Mouse (Mus musculus): Measurements from ENCODE around the gene Asb13. TPM values are rescaled to one million over a fixed set of nuclear protein-coding genes. Genes with fewer than 3 reads are reported as not detected.
A peak's percentile ranks its signal among the peaks of the same experiment; 100 is the strongest.

The Asb13 gene
- polyA plus RNA-seq, 1 experiment from 2014 or later = 3.9 TPM

DNA sequence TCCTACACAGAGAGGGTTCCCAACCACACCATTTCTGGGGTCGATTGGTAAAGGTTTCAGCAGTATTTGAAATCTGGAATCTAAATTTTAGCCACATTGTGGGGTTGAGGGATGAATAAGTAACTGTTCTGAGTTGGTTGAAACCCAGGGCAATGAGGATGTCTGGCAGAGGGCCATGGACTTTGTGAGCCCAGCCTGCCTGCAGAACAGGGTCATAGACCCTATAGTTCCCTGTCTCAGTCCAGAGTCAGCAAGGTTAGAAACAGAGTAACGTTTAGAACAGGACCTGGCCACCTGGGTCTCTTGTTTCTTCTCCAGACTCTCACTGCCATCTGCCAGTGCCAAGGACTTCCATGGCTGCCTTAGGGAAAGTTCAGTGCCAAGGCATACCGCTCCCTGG lies 30.4 kb downstream of the Asb13 start:
- Histone ChIP-seq H3K4me2 (no peak overlapping the region), H3K4me3 (replicated peaks) (no peak overlapping the region), H3K9ac (no peak overlapping the region), H3K27ac (replicated peaks) (no peak overlapping the region), H3K36me3 (replicated peaks) (no peaks in the 10 kb centered on the region), H3K4me1 (replicated peaks) (0 out of 2 replicates have a peak, but pooled peaks cover 2% of the 10 kb centered on the region), H3K9me3 (replicated peaks) (no peaks in the 10 kb centered on the region), H3K27me3 (no peaks in the 10 kb centered on the region)
- ATAC-seq (ENCODE audit: insufficient read depth) = no peak
- 54% methylated on average over 3 of the region's 3 CpGs for WGBS (ENCODE audit: insufficient replicate concordance)

DNA sequence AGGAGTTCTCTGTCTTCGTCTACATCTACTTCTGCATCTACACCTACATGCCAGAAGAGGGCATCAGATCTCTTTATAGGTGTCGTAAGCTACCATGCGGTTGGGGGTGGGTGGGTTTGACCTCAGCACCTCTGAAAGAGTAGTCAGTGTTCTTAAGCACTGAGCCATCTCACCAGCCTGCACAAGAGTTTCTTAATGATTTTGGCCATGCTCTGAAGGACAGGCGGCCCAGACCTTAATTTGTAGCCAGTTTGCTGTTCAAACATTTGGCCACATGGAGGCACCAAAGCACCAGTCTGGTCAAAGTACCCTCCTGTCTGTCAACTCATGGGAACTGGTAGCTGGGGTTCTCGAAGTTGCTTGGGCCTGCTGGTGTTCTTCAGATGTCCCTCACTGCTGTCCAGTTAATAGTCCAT lies 31.5 kb downstream of the Asb13 start:
- ATAC-seq (ENCODE audit: insufficient read depth) = peak; percentile 38; the same call in 1 of the 2 replicates
- Histone ChIP-seq H3K4me2 (peak overlapping the region; percentile 28; the same call in 1 of the 2 replicates), H3K36me3 (replicated peaks) (no peaks in the 10 kb centered on the region), H3K9me3 (replicated peaks) (no peaks in the 10 kb centered on the region), H3K4me1 (replicated peaks) (0 out of 2 replicates have a peak, but pooled peaks cover 8% of the 10 kb centered on the region), H3K4me3 (replicated peaks) (no peak overlapping the region), H3K27me3 (no peaks in the 10 kb centered on the region), H3K27ac (replicated peaks) (no peak overlapping the region), H3K9ac (no peak overlapping the region)
- 6% methylated on average over 5 of the region's 5 CpGs for WGBS (ENCODE audit: insufficient replicate concordance)

DNA sequence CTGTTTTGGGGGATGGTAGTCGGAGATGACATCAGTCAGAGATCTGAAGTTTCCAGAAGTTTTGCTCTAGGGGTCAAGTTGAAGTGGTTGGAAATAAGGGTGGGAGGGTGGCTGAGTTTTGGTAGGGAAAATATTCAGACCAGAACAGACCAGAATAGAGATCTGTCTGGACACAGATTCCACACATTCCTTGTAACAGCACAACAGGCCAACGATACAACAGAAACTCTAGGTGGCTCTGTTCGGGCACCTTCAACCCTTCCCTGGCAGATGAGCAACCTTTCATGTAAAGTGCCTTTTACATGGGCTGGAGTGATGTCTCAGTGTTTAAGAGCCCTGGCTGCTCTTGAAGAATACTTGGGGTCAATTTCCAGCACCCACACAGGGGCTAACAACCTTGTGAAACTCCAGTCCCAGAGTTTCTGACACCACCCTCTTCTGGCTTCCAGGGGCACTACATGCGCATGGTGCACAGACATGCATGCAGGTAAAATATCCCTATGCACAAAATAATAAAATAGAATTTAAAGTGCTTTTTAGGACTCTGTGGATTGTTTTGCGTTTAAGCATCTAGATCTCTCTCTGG lies 33.5 kb downstream of the Asb13 start:
- WGBS (ENCODE audit: insufficient replicate concordance) = 67% methylated on average over 5 of the region's 5 CpGs

DNA sequence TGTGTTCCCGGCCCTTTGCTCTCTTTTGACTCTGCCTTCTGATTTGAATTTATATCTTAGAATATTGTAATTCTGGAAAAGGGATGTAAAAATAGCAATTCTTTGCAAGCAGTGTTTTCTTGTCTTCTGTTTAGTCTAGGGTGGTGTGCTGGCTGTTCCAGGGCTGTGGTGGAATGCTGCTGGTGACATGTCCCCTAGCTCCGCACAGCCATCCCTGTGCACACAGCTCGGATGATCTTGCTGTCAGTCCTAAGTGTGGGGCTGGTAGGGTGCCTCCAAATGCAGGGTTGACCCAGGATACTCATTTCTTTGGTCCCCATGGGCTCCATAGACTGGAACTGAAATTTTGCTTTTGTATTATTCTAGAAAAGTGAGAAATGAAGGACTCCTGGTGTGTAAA lies 34.2 kb downstream of the Asb13 start:
- H3K4me3 ChIP-seq (replicated peaks) = no peak overlapping the region
- H3K27me3 ChIP-seq = no peaks in the 10 kb centered on the region
- 0 out of 2 replicates have a peak, but pooled peaks cover 8% of the 10 kb centered on the region for H3K4me1 ChIP-seq (replicated peaks)
- H3K27ac ChIP-seq (replicated peaks) = no peak overlapping the region
- no peak for ATAC-seq (ENCODE audit: insufficient read depth)
- H3K4me2 ChIP-seq = no peak overlapping the region
- H3K9ac ChIP-seq = no peak overlapping the region
- 64% methylated on average over 3 of the region's 3 CpGs for WGBS (ENCODE audit: insufficient replicate concordance)
- H3K9me3 ChIP-seq (replicated peaks) = no peaks in the 10 kb centered on the region
- H3K36me3 ChIP-seq (replicated peaks) = no peaks in the 10 kb centered on the region

More for the DNA sequence above, 33.5 kb downstream of the Asb13 start:
- Histone ChIP-seq H3K4me3 (replicated peaks) (no peak overlapping the region), H3K36me3 (replicated peaks) (no peaks in the 10 kb centered on the region), H3K27ac (replicated peaks) (no peak overlapping the region), H3K4me2 (no peak overlapping the region), H3K9me3 (replicated peaks) (no peaks in the 10 kb centered on the region), H3K9ac (no peak overlapping the region), H3K4me1 (replicated peaks) (0 out of 2 replicates have a peak, but pooled peaks cover 8% of the 10 kb centered on the region), H3K27me3 (no peaks in the 10 kb centered on the region)
- ATAC-seq (ENCODE audit: insufficient read depth) = no peak

DNA sequence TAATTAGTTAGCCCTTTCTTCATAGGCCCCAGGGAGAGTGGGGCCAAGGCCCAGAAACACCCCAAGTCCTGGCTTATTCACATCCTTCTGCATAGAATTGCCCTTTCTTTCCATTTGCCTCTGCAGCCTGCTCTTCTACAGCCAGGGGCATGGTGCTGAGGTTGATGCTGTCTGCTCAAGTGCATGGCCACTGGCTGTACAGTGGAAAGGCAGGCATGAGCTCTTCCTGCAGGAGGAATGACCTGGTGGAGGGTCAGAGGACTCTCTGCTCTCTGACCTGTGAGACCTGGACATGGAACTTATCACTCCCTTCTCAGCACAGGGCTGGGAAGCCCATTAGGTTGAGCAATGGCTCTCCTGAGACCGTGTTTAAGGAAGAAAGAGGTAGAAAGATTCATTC lies 35.8 kb downstream of the Asb13 start:
- H3K4me1 ChIP-seq (replicated peaks) = 0 out of 2 replicates have a peak, but pooled peaks cover 8% of the 10 kb centered on the region
- H3K9ac ChIP-seq = no peak overlapping the region
- H3K4me2 ChIP-seq = no peak overlapping the region
- peak overlapping the region; percentile 57 for H3K27ac ChIP-seq (replicated peaks)
- no peaks in the 10 kb centered on the region for H3K9me3 ChIP-seq (replicated peaks)
- H3K4me3 ChIP-seq (replicated peaks) = no peak overlapping the region
- no peaks in the 10 kb centered on the region for H3K36me3 ChIP-seq (replicated peaks)
- WGBS (ENCODE audit: insufficient replicate concordance) = 48% methylated on average over 1 of the region's 1 CpGs
- peak; percentile 42 for ATAC-seq (ENCODE audit: insufficient read depth)
- no peaks in the 10 kb centered on the region for H3K27me3 ChIP-seq

DNA sequence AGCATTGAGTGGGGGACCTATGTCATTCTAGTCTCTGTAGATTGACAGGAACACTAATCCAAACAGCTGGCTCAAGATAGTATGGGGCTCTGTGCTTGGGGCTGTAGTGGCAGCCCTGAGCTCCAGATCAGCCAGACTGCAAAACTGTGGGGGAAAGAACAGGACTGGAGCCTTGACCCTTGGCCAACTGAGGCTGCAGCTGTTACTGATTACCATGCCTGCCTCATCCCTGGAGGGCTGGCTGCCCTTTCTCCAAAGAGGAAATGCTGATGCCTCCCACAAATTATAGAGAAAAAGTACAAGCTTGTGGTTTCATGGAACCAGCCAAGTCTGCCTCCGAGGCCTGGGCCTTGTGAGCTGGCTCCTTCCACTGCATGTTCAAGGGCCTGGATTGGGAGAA lies 36.2 kb downstream of the Asb13 start:
- Histone ChIP-seq H3K27ac (replicated peaks) (peak overlapping the region; percentile 57), H3K27me3 (no peaks in the 10 kb centered on the region), H3K9me3 (replicated peaks) (no peaks in the 10 kb centered on the region), H3K36me3 (replicated peaks) (no peaks in the 10 kb centered on the region), H3K4me2 (no peak overlapping the region), H3K9ac (no peak overlapping the region), H3K4me1 (replicated peaks) (0 out of 2 replicates have a peak, but pooled peaks cover 8% of the 10 kb centered on the region), H3K4me3 (replicated peaks) (no peak overlapping the region)
- 36% methylated on average over 1 of the region's 1 CpGs for WGBS (ENCODE audit: insufficient replicate concordance)
- peak; percentile 70 for ATAC-seq (ENCODE audit: insufficient read depth)

DNA sequence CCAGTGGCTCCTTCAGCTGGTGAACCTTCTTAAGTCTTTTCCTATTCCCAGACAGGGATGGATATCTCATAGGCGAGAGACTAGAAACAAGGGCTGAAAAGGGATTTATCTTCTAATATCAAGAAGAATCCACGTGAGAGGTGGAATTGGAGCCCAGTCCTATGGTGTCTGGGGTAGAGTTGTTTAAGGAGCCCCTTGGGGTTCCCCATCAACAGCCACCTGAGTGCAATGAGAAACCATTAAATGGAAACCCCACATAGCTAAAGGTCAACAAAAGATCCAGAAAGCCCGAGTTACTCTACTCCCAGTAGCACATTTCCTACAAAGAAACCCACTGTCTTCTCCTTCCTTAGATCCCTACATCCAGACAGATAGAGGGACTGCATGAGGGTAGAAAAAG lies 39.3 kb downstream of the Asb13 start:
- H3K9me3 ChIP-seq (replicated peaks) = no peaks in the 10 kb centered on the region
- H3K36me3 ChIP-seq (replicated peaks) = no peaks in the 10 kb centered on the region
- H3K9ac ChIP-seq = no peak overlapping the region
- WGBS (ENCODE audit: insufficient replicate concordance) = 46% methylated on average over 3 of the region's 3 CpGs
- H3K4me2 ChIP-seq = no peak overlapping the region
- H3K4me1 ChIP-seq (replicated peaks) = 0 out of 2 replicates have a peak, but pooled peaks cover 8% of the 10 kb centered on the region
- no peaks in the 10 kb centered on the region for H3K27me3 ChIP-seq
- H3K4me3 ChIP-seq (replicated peaks) = no peak overlapping the region
- no peak overlapping the region for H3K27ac ChIP-seq (replicated peaks)
- no peak for ATAC-seq (ENCODE audit: insufficient read depth)

DNA sequence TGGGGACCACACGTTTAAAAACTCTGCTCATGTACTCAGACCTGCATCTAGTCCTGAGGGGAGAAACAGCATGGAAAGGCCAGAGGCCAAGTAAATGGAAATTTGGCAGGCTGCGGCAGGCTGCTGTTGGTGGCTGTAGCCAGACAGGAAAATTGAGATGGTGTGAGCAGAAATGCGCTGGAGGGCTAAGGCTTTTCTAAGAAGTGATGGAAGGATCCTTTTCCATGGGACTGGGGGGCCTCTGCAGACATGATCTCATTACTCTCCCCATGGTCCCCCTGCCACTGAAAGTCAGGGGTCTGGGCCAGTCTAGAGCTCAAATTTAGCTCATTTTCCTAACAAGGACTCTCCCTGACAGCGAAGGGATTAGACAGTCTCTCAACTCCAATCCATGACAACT lies 39.8 kb downstream of the Asb13 start:
- Histone ChIP-seq H3K4me3 (replicated peaks) (no peak overlapping the region), H3K9me3 (replicated peaks) (no peaks in the 10 kb centered on the region), H3K36me3 (replicated peaks) (no peaks in the 10 kb centered on the region), H3K27ac (replicated peaks) (no peak overlapping the region), H3K27me3 (no peaks in the 10 kb centered on the region), H3K4me1 (replicated peaks) (0 out of 2 replicates have a peak, but pooled peaks cover 8% of the 10 kb centered on the region), H3K4me2 (no peak overlapping the region), H3K9ac (no peak overlapping the region)
- ATAC-seq (ENCODE audit: insufficient read depth) = no peak
- WGBS (ENCODE audit: insufficient replicate concordance) = 56% methylated on average over 4 of the region's 4 CpGs

DNA sequence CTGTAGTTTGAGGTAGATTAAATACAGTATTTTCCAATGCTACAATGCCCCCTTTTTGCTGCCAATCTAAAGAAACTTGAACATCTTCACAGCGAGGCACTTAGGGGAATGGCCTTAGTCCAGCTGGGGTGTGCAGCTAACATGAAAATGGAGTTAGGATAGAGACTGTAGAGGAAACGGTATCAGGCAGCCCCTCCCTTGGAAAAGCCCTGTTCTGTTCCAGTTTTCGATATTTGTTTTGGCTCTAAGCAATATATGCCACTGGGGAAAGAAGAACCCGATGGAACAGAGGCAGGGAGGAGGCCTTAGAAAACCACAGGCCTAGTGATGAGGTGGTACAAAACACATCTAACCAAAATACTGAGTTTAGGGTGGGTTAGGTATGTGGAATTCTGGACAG lies 42.0 kb downstream of the Asb13 start:
- Histone ChIP-seq H3K9me3 (replicated peaks) (no peaks in the 10 kb centered on the region), H3K9ac (no peak overlapping the region)
- no peak for ATAC-seq (ENCODE audit: insufficient read depth)

DNA sequence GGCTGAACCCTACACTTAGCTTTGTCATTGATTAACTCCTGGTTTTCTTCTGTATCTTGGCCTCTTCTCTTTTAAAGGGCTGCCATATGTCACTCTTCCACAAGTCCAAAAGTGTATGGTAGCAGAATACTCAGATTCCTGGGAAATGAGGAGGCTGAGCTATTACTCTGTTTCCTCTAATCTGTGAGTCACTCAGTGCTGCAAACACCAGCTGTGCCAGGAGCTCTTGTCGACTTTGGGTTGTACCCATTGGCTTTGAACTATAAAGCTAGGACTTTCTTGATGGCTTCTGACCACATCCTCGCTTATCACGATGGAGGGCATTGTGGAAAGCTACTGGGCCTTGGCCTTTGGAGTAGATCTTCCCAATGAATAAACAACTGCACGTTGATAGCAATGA lies 45.3 kb downstream of the Asb13 start:
- H3K9me3 ChIP-seq (replicated peaks) = no peaks in the 10 kb centered on the region
- no peak overlapping the region for H3K4me2 ChIP-seq
- 46% methylated on average over 4 of the region's 4 CpGs for WGBS (ENCODE audit: insufficient replicate concordance)
- no peak for ATAC-seq (ENCODE audit: insufficient read depth)
- no peaks in the 10 kb centered on the region for H3K27me3 ChIP-seq
- H3K36me3 ChIP-seq (replicated peaks) = no peaks in the 10 kb centered on the region
- no peaks in the 10 kb centered on the region for H3K4me1 ChIP-seq (replicated peaks)
- H3K9ac ChIP-seq = no peak overlapping the region
- no peak overlapping the region for H3K4me3 ChIP-seq (replicated peaks)
- no peak overlapping the region for H3K27ac ChIP-seq (replicated peaks)

More for the DNA sequence above, 42.0 kb downstream of the Asb13 start:
- Histone ChIP-seq H3K36me3 (replicated peaks) (no peaks in the 10 kb centered on the region), H3K4me3 (replicated peaks) (no peak overlapping the region), H3K4me1 (replicated peaks) (no peaks in the 10 kb centered on the region), H3K4me2 (no peak overlapping the region), H3K27me3 (no peaks in the 10 kb centered on the region), H3K27ac (replicated peaks) (no peak overlapping the region)
- 51% methylated on average over 4 of the region's 4 CpGs for WGBS (ENCODE audit: insufficient replicate concordance)

DNA sequence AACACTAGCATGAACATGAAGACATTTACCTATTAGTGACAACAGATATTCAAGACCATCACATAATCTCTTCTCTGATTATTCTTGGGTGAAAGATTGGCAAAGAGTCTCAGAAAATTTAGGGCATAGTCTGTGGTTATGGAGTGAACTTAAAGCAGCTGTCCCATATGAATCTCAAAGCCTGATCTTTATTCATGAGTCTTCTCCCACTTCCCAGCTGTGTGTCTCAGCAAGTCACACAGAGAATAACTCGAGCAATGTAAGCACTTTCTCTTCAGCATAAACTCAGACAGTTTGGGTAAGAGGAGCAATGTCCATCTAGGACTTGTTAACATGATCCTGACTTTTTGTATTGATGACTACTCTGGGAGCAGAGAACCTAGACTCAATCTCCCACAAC lies 52.5 kb downstream of the Asb13 start:
- WGBS (ENCODE audit: insufficient replicate concordance) = 44% methylated on average over 1 of the region's 1 CpGs
- H3K4me1 ChIP-seq (replicated peaks) = no peaks in the 10 kb centered on the region
- H3K4me3 ChIP-seq (replicated peaks) = no peak overlapping the region
- no peak overlapping the region for H3K27ac ChIP-seq (replicated peaks)
- no peaks in the 10 kb centered on the region for H3K9me3 ChIP-seq (replicated peaks)
- H3K27me3 ChIP-seq = no peaks in the 10 kb centered on the region
- H3K4me2 ChIP-seq = no peak overlapping the region
- H3K9ac ChIP-seq = no peak overlapping the region
- H3K36me3 ChIP-seq (replicated peaks) = no peaks in the 10 kb centered on the region
- no peak for ATAC-seq (ENCODE audit: insufficient read depth)

Measured in liver, embryonic 15.5 days (tissue).